Mouse (Mus musculus) ES-Bruce4 (cell line): Measurements from ENCODE around the gene Cpt2.

ENCODE experiments used
- CTCF ChIP-seq: IDR thresholded peaks from one replicate; pipeline ENCODE4 v1.8.1; 2011; ENCODE audit warnings: low read depth, low read length
- EP300 ChIP-seq: IDR thresholded peaks from 2 replicates; pipeline ENCODE4 v1.6.1; 2011; ENCODE audit warnings: low read depth, low read length; ENCODE audit not compliant: insufficient read depth
- POLR2A ChIP-seq: IDR thresholded peaks from one replicate; pipeline ENCODE4 v1.8.1; 2011; ENCODE audit warnings: low read length; ENCODE audit not compliant: insufficient read depth

- TF ChIP-seq CTCF (no peak), POLR2A (no peak), EP300 (no peak)
Measured at GRCm38 (mm10) chr4:107966416-107967109, 43.2 kb upstream of the Cpt2 start.
